Mouse (Mus musculus): Measurements from ENCODE around the gene Prl8a1.

Gene Prl8a1

GRCm38 (mm10) chr13:27582071-27582470 is at the start of gene Prl8a1:
Gene Prl8a1 (minus strand): TSS chr13:27582171.
- DNase-seq (ENCODE audit: low read depth, low spot score) = no peak

GRCm38 (mm10) chr13:27610482-27610881 is 28.5 kb upstream of the Prl8a1 start, which contains the start of gene Prl7b1:
Gene Prl7b1 (minus strand): TSS chr13:27610582.
- no peak for DNase-seq (ENCODE audit: low read depth, low spot score)

GRCm38 (mm10) chr13:27564506-27564905 is 17.5 kb downstream of the Prl8a1 start, which contains the start of gene Prl8a9:
Gene Prl8a9 (minus strand): TSS chr13:27564606.
- no peak for DNase-seq (ENCODE audit: low read depth, low spot score)

- DNase-seq (ENCODE audit: low read depth, low spot score) = no peak
Measured at GRCm38 (mm10) chr13:27553336-27553735, 28.6 kb downstream of the Prl8a1 start.

Data from WW6 (cell line).